Mouse (Mus musculus): Measurements from ENCODE around the gene Olfr292.

Gene Olfr292

DNA sequence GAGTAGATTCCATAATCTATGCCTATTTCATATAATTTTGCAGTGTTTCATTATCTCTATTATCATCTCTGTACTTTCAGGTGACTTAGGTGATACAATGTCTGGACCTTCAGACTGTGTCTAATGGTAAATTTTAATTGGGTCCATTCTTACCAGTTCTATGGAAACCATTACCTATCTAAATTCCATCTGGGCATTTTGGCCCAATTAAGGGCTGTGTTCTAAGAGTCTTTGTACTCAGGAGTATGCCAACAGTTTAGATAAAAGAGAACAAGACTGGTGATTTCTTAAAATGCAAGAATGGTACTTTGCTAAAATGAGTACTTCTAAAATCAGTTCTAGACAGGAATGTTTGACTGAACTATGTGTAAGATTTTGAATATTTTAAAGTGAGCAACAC is at the start of gene Olfr292:
Olfr292 (plus strand) TSS at position 301 of the 400 bp plus-strand sequence.
- in situ Hi-C loops (cut with MboI; ENCODE audit: low sequenced_read_pairs) = no loop called here

DNA sequence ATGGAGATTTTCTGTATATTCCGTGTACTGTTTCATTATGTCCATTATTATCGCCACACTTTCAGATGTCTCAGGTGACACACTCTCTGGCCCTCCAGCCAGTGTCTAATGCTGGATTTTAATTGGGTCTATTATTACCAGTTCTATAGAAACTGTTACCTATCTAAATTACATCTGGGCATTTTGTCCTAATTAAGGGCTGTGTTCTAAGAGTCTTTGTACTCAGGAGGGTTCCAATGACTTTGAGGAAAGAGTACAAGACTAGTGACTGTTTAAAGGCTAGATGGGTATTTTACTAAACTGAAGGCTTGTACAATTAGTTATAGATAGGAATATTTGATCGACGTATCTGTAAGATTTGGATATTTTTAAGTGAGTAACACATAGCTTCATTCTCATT is 39.4 kb upstream of the Olfr292 start, which contains the start of gene Olfr293:
Olfr293 (plus strand) TSS at position 301 of the 400 bp plus-strand sequence.
- in situ Hi-C loops (cut with MboI; ENCODE audit: low sequenced_read_pairs) = no loop called here

DNA sequence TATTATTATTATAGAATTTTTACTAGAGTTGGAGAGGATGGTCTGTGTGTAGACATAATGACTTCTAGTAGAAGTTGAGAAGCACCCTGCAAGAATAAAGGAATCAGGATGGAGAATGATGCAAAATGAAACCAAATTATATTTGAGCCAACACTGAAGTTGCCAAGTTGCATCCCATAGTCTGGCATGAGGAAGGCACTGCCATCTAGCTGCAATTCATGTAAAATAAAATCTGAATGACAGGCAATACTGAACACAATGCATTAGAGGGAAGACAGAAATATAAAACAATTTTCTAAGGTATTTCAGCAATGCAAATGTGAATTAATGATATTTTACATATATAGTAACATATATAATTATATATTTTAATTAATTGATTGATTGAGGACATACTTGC is 36.9 kb downstream of the Olfr292 start:
- in situ Hi-C loops (cut with MboI; ENCODE audit: low sequenced_read_pairs) = no loop called here
